Mouse (Mus musculus): ENCODE data around the gene Gm17651. TPM values are rescaled to one million over a fixed set of nuclear protein-coding genes. Genes with fewer than 3 reads are reported as not detected.
A peak's percentile ranks its signal among the peaks of the same experiment; 100 is the strongest.

The Gm17651 gene
- total RNA-seq, 2 experiments from 2014 or later = not detected

GRCm38 (mm10) chr3:97665525-97665924 lies 9.0 kb downstream of the Gm17651 start:
- intact Hi-C loops (cut with DNase I) = no loop called here
- H3K4me3 ChIP-seq = no peak overlapping the region
- no peak overlapping the region for H3K27ac ChIP-seq
- no peak for TF ChIP-seq CTCF (IDR thresholded peaks at IDR 0.05)
- no peak for DNase-seq

- intact Hi-C loops (cut with DNase I) = no loop called here
- Histone ChIP-seq H3K27ac (peak overlapping the region; percentile 94), H3K4me3 (peak overlapping the region; percentile 96)
- DNase-seq = peak; percentile 58
- no peak for TF ChIP-seq CTCF (IDR thresholded peaks at IDR 0.05)
Observed at GRCm38 (mm10) chr3:97661206-97661605, 13.3 kb downstream of the Gm17651 start.

GRCm38 (mm10) chr3:97659746-97660145 lies 14.7 kb downstream of the Gm17651 start:
- Histone ChIP-seq H3K4me3 (peak overlapping the region; percentile 96), H3K27ac (peak overlapping the region; percentile 94)
- no peak for DNase-seq
- intact Hi-C loops (cut with DNase I) = loop anchor here (5.0 kb wide), 1 partner anchor 108 kb away; no protein-coding TSS in a partner anchor
- no peak for TF ChIP-seq CTCF (IDR thresholded peaks at IDR 0.05)

GRCm38 (mm10) chr3:97658426-97659193 lies 15.9 kb downstream of the Gm17651 start:
- peak overlapping the region; percentile 96 for H3K4me3 ChIP-seq
- peak overlapping the region; percentile 94 for H3K27ac ChIP-seq
- peak; percentile 90 for DNase-seq
- intact Hi-C loops (cut with DNase I) = loop anchor here (5.0 kb wide), 1 partner anchor 109 kb away; no protein-coding TSS in a partner anchor
- no peak for TF ChIP-seq CTCF (IDR thresholded peaks at IDR 0.05)

GRCm38 (mm10) chr3:97657655-97658411 lies 16.7 kb downstream of the Gm17651 start, which contains the start of gene Prkab2:
Gene Prkab2, plus strand, starts transcription at chr3:97658193.
- TF ChIP-seq CTCF (IDR thresholded peaks at IDR 0.05) = no peak
- H3K27ac ChIP-seq = peak within 1 kb of the TSS; percentile 94
- H3K4me3 ChIP-seq = peak within 1 kb of the TSS; percentile 96
- intact Hi-C loops (cut with DNase I) = loop anchor here (5.0 kb wide), 1 partner anchor 109 kb away; no protein-coding TSS in a partner anchor
- peak; percentile 99 for DNase-seq

GRCm38 (mm10) chr3:97654901-97655300 lies 19.6 kb downstream of the Gm17651 start:
- intact Hi-C loops (cut with DNase I) = loop anchor here (2.0 to 5.0 kb wide), 2 partner anchors 44 to 112 kb away; partner anchors contain the start of gene Chd1l
- peak; percentile 64 for TF ChIP-seq CTCF (IDR thresholded peaks at IDR 0.05)

GRCm38 (mm10) chr3:97653781-97654180 lies 20.7 kb downstream of the Gm17651 start:
- intact Hi-C loops (cut with DNase I) = loop anchor here (2.0 kb wide), 1 partner anchor 43 kb away; the partner anchor contains the start of gene Chd1l
- DNase-seq = no peak

More at GRCm38 (mm10) chr3:97654901-97655300, 19.6 kb downstream of the Gm17651 start:
- H3K4me3 ChIP-seq = no peak overlapping the region
- DNase-seq = peak; percentile 40
- no peak overlapping the region for H3K27ac ChIP-seq

GRCm38 (mm10) chr3:97651604-97652003 lies 22.9 kb downstream of the Gm17651 start:
- intact Hi-C loops (cut with DNase I) = no loop called here
- TF ChIP-seq CTCF (IDR thresholded peaks at IDR 0.05) = no peak
- peak overlapping the region; percentile 95 for H3K27ac ChIP-seq
- peak overlapping the region; percentile 70 for H3K4me3 ChIP-seq
- peak; percentile 55 for DNase-seq

More at GRCm38 (mm10) chr3:97653781-97654180, 20.7 kb downstream of the Gm17651 start:
- no peak for TF ChIP-seq CTCF (IDR thresholded peaks at IDR 0.05)
- Histone ChIP-seq H3K27ac (peak overlapping the region; percentile 95; the same call in 1 of the 2 replicates), H3K4me3 (no peak overlapping the region)

- intact Hi-C loops (cut with DNase I) = no loop called here
- DNase-seq = no peak
- TF ChIP-seq CTCF (IDR thresholded peaks at IDR 0.05) = no peak
- Histone ChIP-seq H3K27ac (peak overlapping the region; percentile 17; the same call in 1 of the 2 replicates), H3K4me3 (peak overlapping the region; percentile 40)
Observed at GRCm38 (mm10) chr3:97649469-97649868, 25.0 kb downstream of the Gm17651 start.

- no peak for TF ChIP-seq CTCF (IDR thresholded peaks at IDR 0.05)
- intact Hi-C loops (cut with DNase I) = no loop called here
- H3K4me3 ChIP-seq = peak overlapping the region; percentile 40
Observed at GRCm38 (mm10) chr3:97649022-97649421, 25.5 kb downstream of the Gm17651 start.

GRCm38 (mm10) chr3:97648518-97648917 lies 26.0 kb downstream of the Gm17651 start:
- no peak for DNase-seq
- intact Hi-C loops (cut with DNase I) = no loop called here
- Histone ChIP-seq H3K4me3 (no peak overlapping the region), H3K27ac (peak overlapping the region; percentile 43; the same call in 1 of the 2 replicates)
- TF ChIP-seq CTCF (IDR thresholded peaks at IDR 0.05) = no peak

More at GRCm38 (mm10) chr3:97649022-97649421, 25.5 kb downstream of the Gm17651 start:
- peak overlapping the region; percentile 17; the same call in 1 of the 2 replicates for H3K27ac ChIP-seq
- no peak for DNase-seq

- no peak overlapping the region for H3K4me3 ChIP-seq
- no peak for TF ChIP-seq CTCF (IDR thresholded peaks at IDR 0.05)
- DNase-seq = no peak
- no peak overlapping the region for H3K27ac ChIP-seq
- intact Hi-C loops (cut with DNase I) = no loop called here
Observed at GRCm38 (mm10) chr3:97642001-97642400, 32.5 kb downstream of the Gm17651 start.

Data from gastrocnemius, adult 2 months (tissue).